Mouse (Mus musculus): ENCODE data around the gene Ppfia1. TPM values are rescaled to one million over a fixed set of nuclear protein-coding genes. Genes with fewer than 3 reads are reported as not detected.

Gene Ppfia1
- polyA plus RNA-seq, 1 experiment from 2014 or later: 33.1 TPM

GRCm38 (mm10) chr7:144558552-144558951 is 5.0 kb upstream of the Ppfia1 start:
- no peak overlapping the region for H3K27ac ChIP-seq (ENCODE audit: low read depth)
- no peaks in the 10 kb centered on the region for H3K4me1 ChIP-seq (replicated peaks; ENCODE audit: control insufficient read depth, insufficient read depth, low read length)
- ATAC-seq (replicated peaks; ENCODE audit: low FRiP score, low TSS enrichment, low read depth) (no peak), DNase-seq (ENCODE audit: low spot score) (no peak)
- H3K36me3 ChIP-seq (ENCODE audit: control insufficient read depth, insufficient read depth, low read length): no peaks in the 10 kb centered on the region
- 66% methylated on average over 6 of the region's 6 CpGs for WGBS
- no peak overlapping the region for H3K9ac ChIP-seq (ENCODE audit: low read length)
- no peak overlapping the region for H3K4me2 ChIP-seq (ENCODE audit: low read length)
- H3K27me3 ChIP-seq (replicated peaks; ENCODE audit: control insufficient read depth, insufficient read depth, low read length): 0 out of 2 replicates have a peak, but pooled peaks cover 2% of the 10 kb centered on the region
- no peaks in the 10 kb centered on the region for H3K9me3 ChIP-seq (ENCODE audit: control insufficient read depth, low read length)
- no peak overlapping the region for H3K4me3 ChIP-seq (ENCODE audit: low read depth, low read length)

GRCm38 (mm10) chr7:144554123-144554472 is 569 bp upstream of the Ppfia1 start:
- no peak for ATAC-seq (replicated peaks; ENCODE audit: low FRiP score, low TSS enrichment, low read depth)
- DNase-seq (ENCODE audit: low spot score): no peak
- WGBS: 22% methylated on average over 8 of the region's 8 CpGs

DNA sequence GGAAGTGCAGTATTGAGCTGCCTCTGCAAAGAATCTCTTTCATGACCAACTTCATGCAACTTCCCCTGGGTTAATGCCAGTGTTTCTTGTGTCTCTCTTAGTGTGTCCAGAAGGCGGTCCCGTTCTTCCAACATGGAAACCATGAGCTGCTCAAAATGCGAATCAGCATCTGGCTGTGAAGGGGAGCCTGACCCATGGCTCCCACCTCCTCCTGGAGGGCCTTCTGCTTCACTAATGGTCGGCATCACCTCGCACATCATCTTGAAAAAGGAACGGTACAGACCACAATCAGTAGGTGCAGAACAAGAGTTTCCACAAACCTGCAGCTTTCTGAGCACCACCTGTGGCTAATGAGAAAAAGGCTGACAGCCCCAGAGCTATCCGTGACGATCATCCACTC is 1.3 kb downstream of the Ppfia1 start:
- Histone ChIP-seq H3K27me3 (replicated peaks; ENCODE audit: control insufficient read depth, insufficient read depth, low read length) (0 out of 2 replicates have a peak, but pooled peaks cover 2% of the 10 kb centered on the region), H3K4me1 (replicated peaks; ENCODE audit: control insufficient read depth, insufficient read depth, low read length) (peaks cover 12% of the 10 kb centered on the region), H3K4me2 (ENCODE audit: low read length) (peak overlapping the region; percentile 69), H3K36me3 (ENCODE audit: control insufficient read depth, insufficient read depth, low read length) (peaks cover 40% of the 10 kb centered on the region), H3K9ac (ENCODE audit: low read length) (peak overlapping the region; percentile 92), H3K27ac (ENCODE audit: low read depth) (no peak overlapping the region), H3K4me3 (ENCODE audit: low read depth, low read length) (no peak overlapping the region), H3K9me3 (ENCODE audit: control insufficient read depth, low read length) (no peaks in the 10 kb centered on the region)
- ATAC-seq (replicated peaks; ENCODE audit: low FRiP score, low TSS enrichment, low read depth) (no peak), DNase-seq (ENCODE audit: low spot score) (no peak)
- 86% methylated on average over 8 of the region's 8 CpGs for WGBS

More at GRCm38 (mm10) chr7:144554123-144554472, 569 bp upstream of the Ppfia1 start:
- H3K4me2 ChIP-seq (ENCODE audit: low read length): peak overlapping the region; percentile 66
- H3K4me1 ChIP-seq (replicated peaks; ENCODE audit: control insufficient read depth, insufficient read depth, low read length): peaks cover 12% of the 10 kb centered on the region
- H3K9ac ChIP-seq (ENCODE audit: low read length): peak overlapping the region; percentile 92
- no peaks in the 10 kb centered on the region for H3K9me3 ChIP-seq (ENCODE audit: control insufficient read depth, low read length)
- H3K27me3 ChIP-seq (replicated peaks; ENCODE audit: control insufficient read depth, insufficient read depth, low read length): 0 out of 2 replicates have a peak, but pooled peaks cover 2% of the 10 kb centered on the region
- H3K27ac ChIP-seq (ENCODE audit: low read depth): no peak overlapping the region
- H3K36me3 ChIP-seq (ENCODE audit: control insufficient read depth, insufficient read depth, low read length): peaks cover 28% of the 10 kb centered on the region
- H3K4me3 ChIP-seq (ENCODE audit: low read depth, low read length): peak overlapping the region; percentile 93

GRCm38 (mm10) chr7:144550811-144551210 is 2.7 kb downstream of the Ppfia1 start:
- Histone ChIP-seq H3K4me2 (ENCODE audit: low read length) (no peak overlapping the region), H3K9me3 (ENCODE audit: control insufficient read depth, low read length) (no peaks in the 10 kb centered on the region), H3K9ac (ENCODE audit: low read length) (no peak overlapping the region), H3K4me1 (replicated peaks; ENCODE audit: control insufficient read depth, insufficient read depth, low read length) (peaks cover 12% of the 10 kb centered on the region), H3K4me3 (ENCODE audit: low read depth, low read length) (no peak overlapping the region), H3K27me3 (replicated peaks; ENCODE audit: control insufficient read depth, insufficient read depth, low read length) (0 out of 2 replicates have a peak, but pooled peaks cover 2% of the 10 kb centered on the region), H3K27ac (ENCODE audit: low read depth) (no peak overlapping the region), H3K36me3 (ENCODE audit: control insufficient read depth, insufficient read depth, low read length) (peaks cover 47% of the 10 kb centered on the region)
- ATAC-seq (replicated peaks; ENCODE audit: low FRiP score, low TSS enrichment, low read depth) (no peak), DNase-seq (ENCODE audit: low spot score) (no peak)
- WGBS: 67% methylated on average over 1 of the region's 1 CpGs

DNA sequence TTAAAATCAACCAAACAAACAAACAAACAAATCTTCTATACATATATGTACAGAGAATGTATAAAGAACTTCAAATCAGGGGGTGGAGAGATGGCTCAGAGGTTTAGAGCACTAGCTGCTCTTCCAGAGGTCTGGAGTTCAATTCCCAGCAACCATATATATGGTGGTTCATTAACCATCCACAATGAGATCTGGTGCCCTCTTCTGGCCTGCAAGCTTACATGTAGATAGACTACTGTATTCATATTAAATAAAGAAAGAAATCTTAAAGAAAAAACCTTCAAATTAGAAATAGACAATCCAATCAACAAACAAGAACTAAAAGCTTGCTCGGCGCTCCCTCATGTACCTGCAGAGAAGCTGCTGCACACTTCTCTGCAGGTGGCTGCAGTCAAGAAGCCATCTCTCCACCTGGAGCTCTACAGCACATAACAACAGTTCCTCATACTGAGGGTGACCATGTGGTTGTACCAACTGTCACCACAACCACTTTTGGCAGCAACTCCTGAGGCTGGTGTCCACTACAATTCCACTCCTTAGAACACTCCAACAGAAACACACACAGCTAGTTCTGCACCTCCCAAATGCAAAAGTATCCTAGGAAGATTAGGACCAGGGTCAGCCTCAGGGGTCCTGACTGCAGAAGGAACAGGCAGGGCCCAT is 3.5 kb downstream of the Ppfia1 start:
- H3K27me3 ChIP-seq (replicated peaks; ENCODE audit: control insufficient read depth, insufficient read depth, low read length): no peaks in the 10 kb centered on the region
- WGBS: 98% methylated on average over 2 of the region's 2 CpGs
- H3K4me3 ChIP-seq (ENCODE audit: low read depth, low read length): no peak overlapping the region
- no peak overlapping the region for H3K4me2 ChIP-seq (ENCODE audit: low read length)
- no peaks in the 10 kb centered on the region for H3K9me3 ChIP-seq (ENCODE audit: control insufficient read depth, low read length)
- no peak overlapping the region for H3K9ac ChIP-seq (ENCODE audit: low read length)
- DNase-seq (ENCODE audit: low spot score) (no peak), ATAC-seq (replicated peaks; ENCODE audit: low FRiP score, low TSS enrichment, low read depth) (no peak)
- H3K27ac ChIP-seq (ENCODE audit: low read depth): no peak overlapping the region
- peaks cover 47% of the 10 kb centered on the region for H3K36me3 ChIP-seq (ENCODE audit: control insufficient read depth, insufficient read depth, low read length)
- H3K4me1 ChIP-seq (replicated peaks; ENCODE audit: control insufficient read depth, insufficient read depth, low read length): peaks cover 12% of the 10 kb centered on the region

- ATAC-seq (replicated peaks; ENCODE audit: low FRiP score, low TSS enrichment, low read depth) (no peak), DNase-seq (ENCODE audit: low spot score) (no peak)
- WGBS: 90% methylated on average over 3 of the region's 3 CpGs
- no peaks in the 10 kb centered on the region for H3K27me3 ChIP-seq (replicated peaks; ENCODE audit: control insufficient read depth, insufficient read depth, low read length)
- no peak overlapping the region for H3K9ac ChIP-seq (ENCODE audit: low read length)
- H3K36me3 ChIP-seq (ENCODE audit: control insufficient read depth, insufficient read depth, low read length): peaks cover 30% of the 10 kb centered on the region
- no peaks in the 10 kb centered on the region for H3K9me3 ChIP-seq (ENCODE audit: control insufficient read depth, low read length)
- H3K27ac ChIP-seq (ENCODE audit: low read depth): no peak overlapping the region
- no peaks in the 10 kb centered on the region for H3K4me1 ChIP-seq (replicated peaks; ENCODE audit: control insufficient read depth, insufficient read depth, low read length)
- no peak overlapping the region for H3K4me3 ChIP-seq (ENCODE audit: low read depth, low read length)
- H3K4me2 ChIP-seq (ENCODE audit: low read length): no peak overlapping the region
Observed at GRCm38 (mm10) chr7:144545231-144545630, 8.3 kb downstream of the Ppfia1 start.

DNA sequence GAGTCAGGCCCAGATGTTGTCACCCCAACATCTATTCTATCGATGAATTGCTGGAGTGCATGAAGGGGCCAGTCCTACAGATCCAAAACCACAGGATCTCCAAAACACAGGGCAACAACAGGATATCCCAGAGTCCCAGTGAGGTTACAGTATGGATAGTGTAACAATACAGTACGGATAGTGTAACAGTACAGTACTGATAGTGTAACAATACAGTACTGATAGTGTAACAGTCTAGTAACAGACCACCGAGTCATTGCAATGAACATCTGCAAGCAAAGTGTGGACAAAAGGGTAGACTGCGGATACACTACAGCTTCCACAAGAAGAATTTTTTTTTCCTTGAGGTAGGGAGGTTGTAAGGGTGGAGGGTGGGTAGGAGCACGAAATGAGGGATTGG is 12.2 kb downstream of the Ppfia1 start:
- H3K4me3 ChIP-seq (ENCODE audit: low read depth, low read length): no peak overlapping the region
- ATAC-seq (replicated peaks; ENCODE audit: low FRiP score, low TSS enrichment, low read depth) (no peak), DNase-seq (ENCODE audit: low spot score) (no peak)
- WGBS: 95% methylated on average over 5 of the region's 5 CpGs
- no peaks in the 10 kb centered on the region for H3K9me3 ChIP-seq (ENCODE audit: control insufficient read depth, low read length)
- no peak overlapping the region for H3K27ac ChIP-seq (ENCODE audit: low read depth)
- no peak overlapping the region for H3K9ac ChIP-seq (ENCODE audit: low read length)
- H3K27me3 ChIP-seq (replicated peaks; ENCODE audit: control insufficient read depth, insufficient read depth, low read length): no peaks in the 10 kb centered on the region
- H3K4me2 ChIP-seq (ENCODE audit: low read length): no peak overlapping the region
- peaks cover 9% of the 10 kb centered on the region for H3K36me3 ChIP-seq (ENCODE audit: control insufficient read depth, insufficient read depth, low read length)
- no peaks in the 10 kb centered on the region for H3K4me1 ChIP-seq (replicated peaks; ENCODE audit: control insufficient read depth, insufficient read depth, low read length)

DNA sequence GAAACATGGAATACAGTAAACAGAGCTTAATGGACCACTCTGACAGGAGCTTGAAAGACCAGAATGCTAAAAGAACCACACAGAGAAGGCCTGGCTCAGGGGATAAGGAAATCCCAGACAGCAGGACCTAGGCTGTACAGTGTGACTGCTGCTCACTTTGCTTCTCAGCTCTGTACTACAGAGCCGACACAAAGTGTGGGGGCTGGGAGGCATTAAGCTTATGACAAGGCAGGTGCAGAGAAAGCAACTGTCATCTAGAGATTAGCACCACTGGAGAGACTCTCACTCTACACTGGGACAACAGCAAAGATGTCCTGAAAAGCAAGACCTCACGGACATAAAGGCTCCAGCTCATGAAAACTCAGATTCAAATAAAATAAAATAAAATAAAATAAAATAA is 14.4 kb downstream of the Ppfia1 start:
- Histone ChIP-seq H3K27ac (ENCODE audit: low read depth) (no peak overlapping the region), H3K9me3 (ENCODE audit: control insufficient read depth, low read length) (no peaks in the 10 kb centered on the region)

GRCm38 (mm10) chr7:144538030-144538644 is 15.4 kb downstream of the Ppfia1 start:
- H3K4me2 ChIP-seq (ENCODE audit: low read length): no peak overlapping the region
- no peaks in the 10 kb centered on the region for H3K4me1 ChIP-seq (replicated peaks; ENCODE audit: control insufficient read depth, insufficient read depth, low read length)
- no peak overlapping the region for H3K9ac ChIP-seq (ENCODE audit: low read length)
- H3K4me3 ChIP-seq (ENCODE audit: low read depth, low read length): no peak overlapping the region
- H3K36me3 ChIP-seq (ENCODE audit: control insufficient read depth, insufficient read depth, low read length): peaks cover 9% of the 10 kb centered on the region
- no peaks in the 10 kb centered on the region for H3K27me3 ChIP-seq (replicated peaks; ENCODE audit: control insufficient read depth, insufficient read depth, low read length)
- ATAC-seq (replicated peaks; ENCODE audit: low FRiP score, low TSS enrichment, low read depth): no peak
- H3K9me3 ChIP-seq (ENCODE audit: control insufficient read depth, low read length): no peaks in the 10 kb centered on the region
- no peak for DNase-seq (ENCODE audit: low spot score)
- 88% methylated on average over 4 of the region's 4 CpGs for WGBS
- H3K27ac ChIP-seq (ENCODE audit: low read depth): no peak overlapping the region

More for the DNA sequence above, 14.4 kb downstream of the Ppfia1 start:
- peaks cover 9% of the 10 kb centered on the region for H3K36me3 ChIP-seq (ENCODE audit: control insufficient read depth, insufficient read depth, low read length)
- no peak for ATAC-seq (replicated peaks; ENCODE audit: low FRiP score, low TSS enrichment, low read depth)
- H3K27me3 ChIP-seq (replicated peaks; ENCODE audit: control insufficient read depth, insufficient read depth, low read length): no peaks in the 10 kb centered on the region
- no peak for DNase-seq (ENCODE audit: low spot score)
- no peak overlapping the region for H3K9ac ChIP-seq (ENCODE audit: low read length)
- H3K4me1 ChIP-seq (replicated peaks; ENCODE audit: control insufficient read depth, insufficient read depth, low read length): no peaks in the 10 kb centered on the region
- H3K4me3 ChIP-seq (ENCODE audit: low read depth, low read length): no peak overlapping the region
- H3K4me2 ChIP-seq (ENCODE audit: low read length): no peak overlapping the region
- WGBS: 68% methylated on average over 2 of the region's 2 CpGs
